Mouse (Mus musculus): ENCODE data around the gene Cacnb4.
A peak's percentile ranks its signal among the peaks of the same experiment; 100 is the strongest.

The Cacnb4 gene

GRCm38 (mm10) chr2:52603935-52604650 is 72.5 kb downstream of the Cacnb4 start:
- no peak for DNase-seq

- DNase-seq = no peak
Measured at GRCm38 (mm10) chr2:52603421-52603820, 73.2 kb downstream of the Cacnb4 start.

- no peak for DNase-seq
Measured at GRCm38 (mm10) chr2:52602921-52603320, 73.7 kb downstream of the Cacnb4 start.

DNA sequence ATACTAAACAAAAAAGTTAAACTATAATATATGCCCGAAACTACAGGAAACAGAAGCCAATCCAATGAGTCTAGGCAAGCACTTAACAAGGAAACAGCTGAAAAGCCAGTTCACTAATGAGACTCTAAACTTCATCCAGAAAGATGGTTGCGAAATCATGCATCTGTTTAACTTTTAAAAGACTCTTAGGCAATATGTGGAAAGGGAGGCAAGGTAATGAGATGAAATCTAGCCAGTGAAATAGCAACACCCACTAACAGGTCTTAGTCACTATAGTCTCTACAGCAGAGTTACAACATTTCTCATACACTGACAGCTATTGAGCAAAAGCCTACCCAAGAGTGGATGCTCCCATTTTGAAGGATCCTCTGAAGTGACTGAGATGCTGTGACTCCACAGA is 74.4 kb downstream of the Cacnb4 start:
- no peak for DNase-seq

DNA sequence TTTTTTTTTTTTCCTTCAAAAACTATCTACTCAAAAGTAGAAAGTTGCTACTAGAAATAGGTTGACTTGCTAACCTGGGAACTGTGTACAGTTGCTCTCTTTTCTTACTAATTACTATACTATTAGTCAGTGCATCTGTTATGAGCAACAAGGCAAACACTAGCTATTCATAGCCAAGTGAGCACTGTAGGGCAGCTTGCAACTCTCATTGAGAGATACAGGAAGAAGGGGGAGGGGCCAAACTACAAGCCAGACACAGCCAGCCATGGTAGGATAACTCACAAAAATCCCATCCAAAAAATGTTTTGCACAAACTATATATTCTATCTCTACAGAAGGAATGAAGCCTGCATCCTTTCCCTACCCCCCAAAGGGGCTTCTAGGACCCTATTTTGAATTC is 79.1 kb downstream of the Cacnb4 start:
- DNase-seq = no peak

DNA sequence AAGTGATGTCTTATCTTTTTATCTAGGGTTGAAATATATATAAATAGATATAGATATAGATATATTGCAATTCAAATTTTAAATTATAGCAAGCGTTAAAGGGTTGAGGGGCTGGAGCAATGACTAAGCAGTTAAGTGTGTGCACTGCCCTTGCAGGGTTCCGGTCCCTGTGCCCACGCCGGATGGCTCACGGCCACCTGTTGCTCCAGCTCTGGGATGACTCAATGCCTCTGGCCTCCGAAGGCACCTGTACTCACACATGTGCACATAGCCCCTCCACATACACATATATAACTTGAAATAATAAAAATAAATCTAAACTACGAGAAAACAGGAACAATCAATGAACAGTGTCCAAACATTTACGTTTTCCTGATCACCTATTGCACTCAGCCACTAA is 82.8 kb downstream of the Cacnb4 start:
- no peak for DNase-seq

GRCm38 (mm10) chr2:52593260-52593659 is 83.4 kb downstream of the Cacnb4 start:
- no peak for DNase-seq

DNA sequence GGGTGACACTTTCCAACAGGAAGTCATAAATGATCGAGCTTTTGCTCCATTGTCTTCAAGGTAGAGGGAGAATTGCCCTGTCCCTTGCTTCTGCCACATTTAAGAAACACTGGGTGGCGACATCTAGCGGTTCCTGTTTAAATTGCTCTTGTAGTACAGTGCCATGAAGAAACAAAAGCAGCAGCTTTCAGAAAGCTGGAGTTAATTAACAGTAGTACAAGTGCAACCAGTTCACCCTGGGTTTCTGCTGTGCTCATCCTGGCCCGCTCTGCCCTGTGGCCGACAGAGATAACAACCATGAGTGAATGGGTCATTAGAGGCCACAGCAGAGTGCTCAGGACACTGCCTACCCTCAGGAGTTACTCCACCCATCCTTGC is 85.7 kb downstream of the Cacnb4 start:
- peak; percentile 77 to 84 for DNase-seq

- DNase-seq = no peak
Measured at GRCm38 (mm10) chr2:52590340-52590969, 86.2 kb downstream of the Cacnb4 start.

DNA sequence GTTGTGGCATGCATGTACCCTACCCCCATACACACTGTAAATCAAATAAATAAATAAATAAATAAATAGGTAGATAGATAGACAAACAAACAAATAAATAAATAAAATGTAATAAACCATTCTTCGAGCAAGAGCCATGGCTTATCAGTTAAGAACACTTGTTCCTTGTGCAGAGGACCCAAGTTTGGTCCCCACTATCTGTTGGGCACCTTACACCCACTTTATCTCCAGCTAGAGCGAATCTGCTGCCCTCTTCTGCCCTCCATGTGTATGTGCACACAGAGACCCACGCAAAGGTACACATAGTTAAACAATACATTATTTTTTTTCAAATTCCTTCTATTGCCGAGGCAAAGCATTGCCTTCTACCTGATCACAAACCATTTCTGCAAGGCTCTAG is 87.1 kb downstream of the Cacnb4 start:
- DNase-seq = no peak

- no peak for DNase-seq
Measured at GRCm38 (mm10) chr2:52585384-52585783, 91.2 kb downstream of the Cacnb4 start.

GRCm38 (mm10) chr2:52581132-52581781 is 95.4 kb downstream of the Cacnb4 start:
- no peak for DNase-seq

- DNase-seq = peak; percentile 65 to 74
Measured at GRCm38 (mm10) chr2:52580697-52581096, 95.9 kb downstream of the Cacnb4 start.

- no peak for DNase-seq
Measured at GRCm38 (mm10) chr2:52578846-52579245, 97.8 kb downstream of the Cacnb4 start.

- no peak for DNase-seq
Measured at GRCm38 (mm10) chr2:52577700-52578099, 98.9 kb downstream of the Cacnb4 start.

- DNase-seq = no peak
Measured at GRCm38 (mm10) chr2:52576546-52576945, 100.1 kb downstream of the Cacnb4 start.

DNA sequence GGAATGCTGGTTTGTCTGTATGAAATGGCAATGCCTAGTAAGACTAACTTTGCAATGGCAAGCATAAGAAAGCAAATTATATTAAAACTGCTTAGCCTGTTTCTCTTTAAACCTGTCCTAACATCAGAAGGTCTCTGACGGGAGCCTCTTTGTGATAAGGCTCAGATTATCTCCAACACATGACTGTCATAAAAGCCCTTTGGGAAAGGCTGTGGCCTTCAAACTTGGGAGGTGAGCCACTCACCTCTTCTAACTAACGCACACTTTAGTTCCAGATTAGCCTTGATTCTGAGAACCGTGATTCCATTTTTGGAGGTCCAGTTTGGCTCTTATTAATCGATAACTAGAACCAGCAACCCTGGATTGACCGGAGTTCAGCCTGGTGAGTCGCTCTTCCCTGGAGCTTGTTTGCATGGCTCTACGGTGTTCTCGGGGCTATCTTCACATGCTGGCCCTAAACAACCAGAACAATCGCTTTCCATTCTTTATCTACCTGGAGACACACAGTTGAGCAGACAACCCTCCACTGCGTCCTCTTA is 100.9 kb downstream of the Cacnb4 start:
- DNase-seq = no peak

DNA sequence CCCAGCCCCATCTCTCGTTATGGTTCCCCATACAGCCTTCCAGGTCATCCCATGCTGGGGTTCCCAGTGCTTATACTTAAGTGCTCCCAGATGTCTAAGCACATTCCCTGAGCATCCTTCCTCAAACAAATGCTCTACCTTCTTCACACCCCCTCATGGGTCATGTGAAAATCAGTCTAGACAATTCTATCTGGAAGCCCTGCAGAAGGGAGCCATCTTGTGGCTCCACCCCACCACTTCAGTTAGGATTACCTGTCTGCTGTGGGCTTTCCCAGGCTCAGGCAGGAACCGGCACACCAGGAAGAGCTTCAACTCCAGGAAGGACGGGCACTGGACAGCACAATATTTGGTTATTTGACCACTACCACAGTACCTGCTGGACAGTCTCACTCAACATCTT is 101.7 kb downstream of the Cacnb4 start:
- DNase-seq = no peak

DNA sequence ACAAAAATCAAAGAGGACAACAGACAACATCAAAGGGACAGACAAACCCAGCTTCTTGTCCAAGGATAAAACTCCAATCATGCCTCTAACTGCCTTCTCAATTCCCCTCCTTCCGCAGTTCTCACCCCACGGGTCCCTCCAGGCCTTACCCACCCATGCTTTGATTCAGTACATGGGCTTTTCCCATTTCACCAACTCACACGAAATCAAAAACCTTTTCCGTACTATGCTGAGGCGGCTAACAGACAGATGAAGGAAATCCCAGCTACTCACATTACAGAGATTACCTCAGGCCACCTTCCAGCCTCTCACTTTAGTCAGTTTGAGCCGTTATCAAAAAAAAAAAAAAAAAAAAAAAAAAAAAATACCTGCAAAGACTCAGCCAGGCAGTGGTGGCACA is 104.4 kb downstream of the Cacnb4 start:
- no peak for DNase-seq

- DNase-seq = no peak
Measured at GRCm38 (mm10) chr2:52571339-52571968, 105.2 kb downstream of the Cacnb4 start.

- DNase-seq = no peak
Measured at GRCm38 (mm10) chr2:52570781-52571180, 105.8 kb downstream of the Cacnb4 start.

- no peak for DNase-seq
Measured at GRCm38 (mm10) chr2:52570171-52570570, 106.5 kb downstream of the Cacnb4 start.

GRCm38 (mm10) chr2:52568131-52568530 is 108.5 kb downstream of the Cacnb4 start:
- DNase-seq = no peak
